Mouse (Mus musculus) kidney, postnatal 0 days (tissue): ENCODE data around the gene Nkrf. TPM values are rescaled to one million over a fixed set of nuclear protein-coding genes. Genes with fewer than 3 reads are reported as not detected.

Source experiments
- ATAC-seq: fragments of 200-750 bp; cut with Nextera tagmentation; replicated peaks from 2 replicates; pipeline ENCODE4 v1.8.0; 2017; ENCODE audit warnings: low read depth, moderate number of reproducible peaks, moderate TSS enrichment, moderate library complexity; ENCODE audit not compliant: low FRiP score
- DNase-seq: peaks from one replicate; pipeline ENCODE4 v3.0.0-alpha.2; 2016; ENCODE audit warnings: low spot score
- H3K27ac ChIP-seq: fragments of 300-500 bp; sonication (generic); 2 replicates; pipeline ENCODE4 v1.5.1; 2014; ENCODE audit warnings: mild to moderate bottlenecking
- H3K27me3 ChIP-seq: fragments of 300-500 bp; sonication (generic); 2 replicates; pipeline ENCODE4 v1.6.1; 2014; ENCODE audit warnings: low read length, mixed read lengths; ENCODE audit not compliant: insufficient read depth
- H3K36me3 ChIP-seq: fragments of 300-500 bp; sonication (generic); 2 replicates; pipeline ENCODE4 v1.6.1; 2014; ENCODE audit warnings: low read length, mixed read lengths; ENCODE audit not compliant: insufficient read depth
- H3K4me1 ChIP-seq: fragments of 300-500 bp; sonication (generic); replicated peaks from 2 replicates; pipeline ENCODE4 v1.6.1; 2014; ENCODE audit warnings: antibody characterized with exemption, low read length, mixed read lengths; ENCODE audit not compliant: insufficient read depth
- H3K4me2 ChIP-seq: fragments of 300-500 bp; sonication (generic); 2 replicates; pipeline ENCODE4 v1.6.1; 2014; ENCODE audit warnings: mild to moderate bottlenecking, low read length, moderate library complexity, mixed read lengths
- H3K4me3 ChIP-seq: fragments of 300-500 bp; sonication (generic); replicated peaks from 2 replicates; pipeline ENCODE4 v1.5.1; 2014; ENCODE audit warnings: low read depth, low read length
- H3K9ac ChIP-seq: fragments of 300-500 bp; sonication (generic); 2 replicates; pipeline ENCODE4 v1.6.1; 2014; ENCODE audit warnings: low read depth, low read length
- H3K9me3 ChIP-seq: fragments of 300-500 bp; sonication (generic); replicated peaks from 2 replicates; pipeline ENCODE4 v1.6.1; 2016; ENCODE audit warnings: low read length, inconsistent platforms, mixed read lengths
- CTCF ChIP-seq: IDR thresholded peaks from 2 replicates; pipeline ENCODE4 v1.5.1; 2016; ENCODE audit warnings: antibody characterized with exemption, low read depth, mild to moderate bottlenecking, moderate library complexity
- whole genome bisulfite sequencing: fragments of 180-500 bp; shearing (Covaris S2); extraction: QIAGEN DNeasy Blood & Tissue Kit; methylation state at CpG from one replicate; pipeline ENCODE4 v1.1.7; 2014; 5-methylcytosine and 5-hydroxymethylcytosine counted together
- polyA plus RNA-seq: library from polyadenylated mRNA; unstranded; fragments of >200 nt; fragmentation: Nextera tagmentation; extraction: Ambion mirVana; gene quantifications from 2 replicates; pipeline ENCODE4 v1.2.1, GENCODE M21; 2015

The Nkrf gene
- polyA plus RNA-seq, 1 experiment from 2014 or later, result 1.4 TPM

DNA sequence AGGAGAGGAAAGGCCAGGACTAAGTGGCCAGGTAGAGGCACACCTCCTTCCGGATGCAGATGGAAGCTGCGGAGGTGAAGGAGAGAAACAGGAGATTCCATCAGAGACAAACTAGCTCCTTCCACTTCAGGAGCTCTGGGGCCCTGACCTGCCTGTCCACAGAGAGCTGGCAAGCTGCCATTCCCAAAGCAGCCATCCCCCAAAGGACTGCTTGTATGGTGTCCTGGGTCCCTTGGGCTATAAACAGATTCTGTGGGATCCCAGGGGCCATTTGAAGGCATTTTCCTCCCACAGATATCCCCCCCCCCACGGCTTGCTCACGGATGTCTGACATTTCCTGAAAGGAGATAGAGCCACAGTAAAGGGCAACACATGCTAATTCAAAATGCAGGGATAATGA lies 26.1 kb upstream of the Nkrf start:
- ATAC-seq (no peak), DNase-seq (no peak)
- H3K4me1 ChIP-seq, result no peaks in the 10 kb centered on the region
- H3K9me3 ChIP-seq, result no peaks in the 10 kb centered on the region
- no peak overlapping the region for H3K27ac ChIP-seq
- H3K4me2 ChIP-seq, result no peak overlapping the region
- no peaks in the 10 kb centered on the region for H3K27me3 ChIP-seq
- no peak overlapping the region for H3K4me3 ChIP-seq
- TF ChIP-seq CTCF, result no peak
- H3K9ac ChIP-seq, result no peak overlapping the region
- no peaks in the 10 kb centered on the region for H3K36me3 ChIP-seq
- 56% methylated on average over 4 of the region's 4 CpGs for WGBS

DNA sequence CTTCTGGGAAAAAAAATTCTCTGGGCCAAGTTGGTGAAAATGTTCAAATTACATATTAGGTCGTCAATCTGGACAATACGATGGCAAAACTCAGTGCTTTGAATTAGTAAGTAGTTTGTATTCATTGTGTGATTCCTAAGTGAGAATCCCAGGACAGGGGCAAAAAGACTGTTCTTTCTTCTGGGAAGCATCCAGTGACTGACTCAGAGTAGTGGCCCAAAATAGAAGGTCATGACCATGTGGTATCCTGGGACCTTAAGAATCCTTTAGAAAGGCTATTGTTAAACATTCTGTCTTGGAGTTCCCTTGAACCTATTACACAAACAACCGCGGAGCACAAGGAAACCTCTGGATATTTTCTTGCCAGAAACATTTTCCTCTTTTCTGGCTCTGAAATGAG lies 18.6 kb upstream of the Nkrf start:
- H3K27ac ChIP-seq, result no peak overlapping the region
- H3K4me2 ChIP-seq, result no peak overlapping the region
- no peak overlapping the region for H3K9ac ChIP-seq
- no peaks in the 10 kb centered on the region for H3K4me1 ChIP-seq
- no peak for TF ChIP-seq CTCF
- H3K4me3 ChIP-seq, result no peak overlapping the region
- no peaks in the 10 kb centered on the region for H3K36me3 ChIP-seq
- no peaks in the 10 kb centered on the region for H3K9me3 ChIP-seq
- no peaks in the 10 kb centered on the region for H3K27me3 ChIP-seq
- WGBS, result 92% methylated on average over 4 of the region's 4 CpGs
- ATAC-seq (no peak), DNase-seq (no peak)

DNA sequence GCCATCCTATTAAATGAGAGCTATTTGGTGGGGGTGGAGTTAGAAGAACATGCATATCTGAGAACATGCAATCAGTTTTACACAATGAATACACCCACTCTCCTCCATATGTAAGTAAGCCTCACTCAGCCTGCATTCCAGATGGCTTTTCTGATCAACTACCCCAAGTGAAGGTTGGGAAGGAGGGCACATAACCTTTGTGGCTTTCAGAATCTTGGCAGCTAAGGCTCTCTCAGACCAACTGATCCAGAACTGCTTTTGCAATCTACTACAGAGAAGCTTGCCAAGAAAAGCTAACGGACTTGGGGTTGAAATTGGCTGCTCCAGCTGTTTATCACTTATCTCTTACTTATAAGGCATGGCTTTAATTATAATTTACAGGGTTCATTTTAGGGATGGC lies 15.1 kb upstream of the Nkrf start:
- ATAC-seq (no peak), DNase-seq (no peak)
- Histone ChIP-seq H3K9me3 (no peaks in the 10 kb centered on the region), H3K27me3 (no peaks in the 10 kb centered on the region), H3K4me2 (no peak overlapping the region), H3K27ac (no peak overlapping the region), H3K4me3 (no peak overlapping the region), H3K4me1 (no peaks in the 10 kb centered on the region), H3K36me3 (no peaks in the 10 kb centered on the region), H3K9ac (no peak overlapping the region)
- TF ChIP-seq CTCF, result no peak
- 76% methylated on average over 1 of the region's 1 CpGs for WGBS

GRCm38 (mm10) chrX:36911343-36911742 lies 8.6 kb upstream of the Nkrf start:
- H3K9me3 ChIP-seq, result no peaks in the 10 kb centered on the region
- no peaks in the 10 kb centered on the region for H3K27me3 ChIP-seq
- no peaks in the 10 kb centered on the region for H3K4me1 ChIP-seq
- no peak overlapping the region for H3K4me3 ChIP-seq
- no peak overlapping the region for H3K4me2 ChIP-seq
- DNase-seq (peak; percentile 64), ATAC-seq (no peak)
- no peak overlapping the region for H3K27ac ChIP-seq
- TF ChIP-seq CTCF, result peak; percentile 69
- H3K36me3 ChIP-seq, result no peaks in the 10 kb centered on the region
- H3K9ac ChIP-seq, result no peak overlapping the region
- WGBS, result 47% methylated on average over 12 of the region's 12 CpGs

DNA sequence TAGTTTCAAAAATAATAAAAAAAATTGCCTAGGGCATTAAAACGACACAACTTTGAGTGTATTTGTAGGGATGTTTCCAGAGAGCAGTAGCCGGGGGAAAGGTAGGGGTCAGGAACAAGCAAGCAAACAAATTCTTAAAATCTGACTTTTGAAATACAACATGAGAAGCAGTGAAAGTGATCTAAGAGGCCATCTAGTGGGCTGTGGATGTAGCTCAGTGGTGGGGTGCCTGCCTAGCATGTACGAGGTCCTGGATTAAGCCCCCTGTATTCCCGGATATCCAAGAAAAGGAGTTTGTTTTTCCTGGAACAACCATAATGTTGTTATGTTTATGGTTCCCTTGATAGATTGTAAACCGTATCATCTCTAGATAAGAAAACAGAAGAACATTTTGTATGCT lies 3.8 kb upstream of the Nkrf start:
- Histone ChIP-seq H3K4me2 (no peak overlapping the region), H3K27ac (no peak overlapping the region), H3K36me3 (no peaks in the 10 kb centered on the region), H3K4me1 (no peaks in the 10 kb centered on the region), H3K27me3 (no peaks in the 10 kb centered on the region), H3K9me3 (no peaks in the 10 kb centered on the region), H3K4me3 (no peak overlapping the region), H3K9ac (no peak overlapping the region)
- ATAC-seq (no peak), DNase-seq (peak; percentile 46)
- WGBS, result 44% methylated on average over 5 of the region's 5 CpGs
- peak; percentile 53; the same call in 1 of the 2 replicates for TF ChIP-seq CTCF

GRCm38 (mm10) chrX:36903115-36903768 lies 543 bp upstream of the Nkrf start:
- no peaks in the 10 kb centered on the region for H3K9me3 ChIP-seq
- TF ChIP-seq CTCF, result no peak
- peak overlapping the region; percentile 64; the same call in 1 of the 2 replicates for H3K27ac ChIP-seq
- no peaks in the 10 kb centered on the region for H3K4me1 ChIP-seq
- 25% methylated on average over 31 of the region's 32 CpGs for WGBS
- H3K4me3 ChIP-seq, result peak overlapping the region; percentile 45
- peak overlapping the region; percentile 74 for H3K4me2 ChIP-seq
- H3K27me3 ChIP-seq, result no peaks in the 10 kb centered on the region
- ATAC-seq (peak; percentile 91), DNase-seq (peak; percentile 93)
- no peaks in the 10 kb centered on the region for H3K36me3 ChIP-seq
- H3K9ac ChIP-seq, result peak overlapping the region; percentile 60

DNA sequence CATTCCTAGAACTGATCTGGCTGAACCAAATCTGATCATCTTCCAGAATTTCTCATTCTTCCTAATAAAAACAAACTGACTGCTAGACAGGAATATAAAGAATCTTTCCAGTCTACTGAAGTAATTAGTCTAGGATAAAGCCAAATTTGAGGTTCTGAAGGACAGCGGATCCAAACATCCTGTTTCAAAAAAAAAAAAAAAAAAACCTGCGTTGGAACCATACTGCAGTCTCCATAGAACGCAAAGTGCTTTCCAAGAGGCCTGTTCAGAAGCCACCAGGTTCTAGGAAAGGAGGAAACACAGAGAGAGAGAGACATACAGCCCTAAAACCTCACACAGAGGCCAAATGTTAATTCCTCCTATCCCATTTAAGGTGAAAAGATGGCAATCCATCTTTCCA lies 1.0 kb downstream of the Nkrf start:
- Histone ChIP-seq H3K27me3 (no peaks in the 10 kb centered on the region), H3K4me2 (peak overlapping the region; percentile 74), H3K9me3 (no peaks in the 10 kb centered on the region), H3K4me1 (no peaks in the 10 kb centered on the region), H3K4me3 (no peak overlapping the region), H3K9ac (0 out of 2 replicates have a peak overlapping the region, but pooled peaks have one; percentile 60), H3K36me3 (no peaks in the 10 kb centered on the region), H3K27ac (no peak overlapping the region)
- no peak for ATAC-seq
- TF ChIP-seq CTCF, result no peak
- DNase-seq, result no peak
- WGBS, result 61% methylated on average over 3 of the region's 3 CpGs
